Mouse (Mus musculus) erythroid progenitor cell, adult 5-6 weeks (primary cell): ENCODE measurements around the gene Eif4b. TPM values are rescaled to one million over a fixed set of nuclear protein-coding genes. Genes with fewer than 3 reads are reported as not detected.
"Not testable (repeated sequence)": the region's sequence is repeated elsewhere in the genome, so short reads cannot be mapped to it uniquely, and the experiment has no call there.

Experiments used
- ATAC-seq: replicated peaks from 2 replicates; pipeline ENCODE4 v1.8.0; 2016; ENCODE audit warnings: moderate number of reproducible peaks, mild to moderate bottlenecking, moderate TSS enrichment, inconsistent platforms; ENCODE audit not compliant: poor library complexity, low FRiP score, severe bottlenecking
- total RNA-seq, 2 experiments: library from RNA; stranded (forward) in 1 of 2; stranded (reverse) in 1 of 2; fragments of 150-400 nt in 1 of 2; fragments of 186-747, 209-891 nt in 1 of 2; gene quantifications; 2 replicates each; pipeline versions ENCODE4 v1.2.3 to v1.2.4; 2015 to 2017; ENCODE audit warnings: low replicate concordance in 2 of 2

The Eif4b gene
- total RNA-seq, 2 experiments from 2014 or later = 49.9 to 89.8 TPM

- ATAC-seq = peak; percentile 49
Observed at GRCm38 (mm10) chr15:102074070-102074731, 628 bp downstream of the Eif4b start.

- no peak for ATAC-seq
Observed at GRCm38 (mm10) chr15:102074876-102075585, 1.5 kb downstream of the Eif4b start.

GRCm38 (mm10) chr15:102077111-102077677, 3.6 kb downstream of the Eif4b start:
- no peak for ATAC-seq

GRCm38 (mm10) chr15:102079221-102079620, 5.6 kb downstream of the Eif4b start:
- ATAC-seq = no peak

GRCm38 (mm10) chr15:102079924-102080323, 6.4 kb downstream of the Eif4b start:
- ATAC-seq = not testable (repeated sequence)

- ATAC-seq = no peak
Observed at GRCm38 (mm10) chr15:102080429-102080828, 6.9 kb downstream of the Eif4b start.

- ATAC-seq = no peak
Observed at GRCm38 (mm10) chr15:102082148-102082547, 8.6 kb downstream of the Eif4b start.

- ATAC-seq = no peak
Observed at GRCm38 (mm10) chr15:102083028-102083427, 9.5 kb downstream of the Eif4b start.

GRCm38 (mm10) chr15:102089914-102090585, 16.5 kb downstream of the Eif4b start:
- no peak for ATAC-seq

GRCm38 (mm10) chr15:102091063-102091679, 17.6 kb downstream of the Eif4b start:
- no peak for ATAC-seq

- ATAC-seq = no peak
Observed at GRCm38 (mm10) chr15:102091688-102092087, 18.1 kb downstream of the Eif4b start.

GRCm38 (mm10) chr15:102092222-102092621, 18.6 kb downstream of the Eif4b start:
- no peak for ATAC-seq

GRCm38 (mm10) chr15:102094157-102094556, 20.6 kb downstream of the Eif4b start:
- ATAC-seq = no peak

GRCm38 (mm10) chr15:102094988-102095387, 21.4 kb downstream of the Eif4b start:
- ATAC-seq = no peak

- ATAC-seq = no peak
Observed at GRCm38 (mm10) chr15:102097147-102097915, 23.8 kb downstream of the Eif4b start.

- no peak for ATAC-seq
Observed at GRCm38 (mm10) chr15:102097991-102098555, 24.5 kb downstream of the Eif4b start.

GRCm38 (mm10) chr15:102099260-102099659, 25.7 kb downstream of the Eif4b start:
- no peak for ATAC-seq

GRCm38 (mm10) chr15:102099771-102100160, 26.2 kb downstream of the Eif4b start:
- no peak for ATAC-seq
